Mouse (Mus musculus): ENCODE measurements around the gene Txnrd1.

The Txnrd1 gene

DNA sequence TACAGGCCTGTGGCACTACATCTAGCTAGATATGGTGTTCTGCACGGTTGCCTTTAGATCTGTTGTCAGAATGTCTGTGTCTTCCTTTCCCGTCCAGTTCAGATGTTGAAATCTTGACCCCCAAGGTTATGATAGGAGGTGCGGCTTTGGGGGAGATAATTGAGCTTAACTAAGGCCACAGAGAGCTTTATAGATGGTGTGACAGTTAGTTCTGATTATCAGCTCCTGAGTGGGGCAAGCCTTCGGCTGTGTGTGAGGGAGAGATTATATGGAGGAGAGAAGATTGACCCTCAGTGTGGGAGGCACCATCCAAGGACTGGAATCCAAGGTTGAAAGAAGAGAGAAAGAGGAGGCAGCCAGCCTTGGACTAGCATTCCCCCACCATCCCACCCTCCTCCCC, 79.5 kb downstream of the Txnrd1 start:
- no peak for DNase-seq (ENCODE audit: low spot score in 2 of 2)

GRCm38 (mm10) chr10:82913772-82914171, 80.0 kb downstream of the Txnrd1 start:
- no peak for DNase-seq (ENCODE audit: low spot score in 2 of 2)

GRCm38 (mm10) chr10:82918675-82919074, 84.9 kb downstream of the Txnrd1 start:
- DNase-seq (ENCODE audit: low spot score in 2 of 2) = no peak

- DNase-seq (ENCODE audit: low spot score in 2 of 2) = no peak
These were observed 85.7 kb downstream of the Txnrd1 start for GRCm38 (mm10) chr10:82919404-82919980.

GRCm38 (mm10) chr10:82923547-82923946, 89.8 kb downstream of the Txnrd1 start:
- DNase-seq (ENCODE audit: low spot score in 2 of 2) = no peak

DNA sequence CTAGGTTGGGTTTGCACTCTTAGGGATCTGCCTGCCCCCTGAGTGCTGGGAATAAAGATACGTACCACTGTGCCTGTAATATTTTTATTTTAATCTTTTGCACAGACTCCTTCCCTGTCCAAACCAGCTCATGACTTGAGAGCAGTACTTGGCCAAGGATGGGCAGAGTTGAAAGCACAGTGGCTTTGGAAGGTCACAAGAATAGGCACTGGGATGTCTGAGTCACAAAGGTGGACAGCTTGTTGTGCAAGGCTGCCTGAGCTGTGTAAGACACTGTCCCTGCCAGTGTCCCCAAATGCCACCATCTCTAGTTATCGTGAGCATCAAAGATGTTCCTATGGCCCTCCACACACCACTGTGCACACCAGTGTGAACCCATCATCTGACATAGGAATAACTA, 91.0 kb downstream of the Txnrd1 start:
- DNase-seq (ENCODE audit: low spot score in 2 of 2) = no peak

GRCm38 (mm10) chr10:82925624-82926023, 91.9 kb downstream of the Txnrd1 start:
- no peak for DNase-seq (ENCODE audit: low spot score in 2 of 2)

- no peak for DNase-seq (ENCODE audit: low spot score in 2 of 2)
These were observed 101.4 kb downstream of the Txnrd1 start for GRCm38 (mm10) chr10:82935018-82935633.

DNA sequence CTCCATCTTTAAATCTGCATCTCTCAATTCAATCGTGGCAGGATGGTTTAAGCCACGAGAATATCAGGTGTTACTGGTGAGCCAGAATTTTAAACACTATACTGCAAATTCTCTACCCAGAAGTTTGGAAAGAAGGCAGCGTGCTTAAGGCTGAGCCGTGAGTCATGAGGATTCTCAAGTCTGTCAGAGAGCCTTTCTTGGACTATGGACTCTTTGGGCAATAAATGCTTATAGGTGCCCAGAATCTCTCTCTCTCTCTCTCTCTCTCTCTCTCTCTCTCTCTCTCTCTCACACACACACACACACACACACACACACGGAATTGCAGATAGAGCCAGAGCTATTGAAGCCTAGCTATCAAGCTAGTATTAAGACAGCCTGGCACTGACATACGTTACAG, 102.0 kb downstream of the Txnrd1 start:
- no peak for DNase-seq (ENCODE audit: low spot score in 2 of 2)
